Mouse (Mus musculus): ENCODE measurements at regions not wholly inside any gene's neighbourhood (a gene's known extent, or its start where the extent isn't known, plus 50 kb on each side); places are given as distances from the start of the nearest gene placed in this dataset.

DNA sequence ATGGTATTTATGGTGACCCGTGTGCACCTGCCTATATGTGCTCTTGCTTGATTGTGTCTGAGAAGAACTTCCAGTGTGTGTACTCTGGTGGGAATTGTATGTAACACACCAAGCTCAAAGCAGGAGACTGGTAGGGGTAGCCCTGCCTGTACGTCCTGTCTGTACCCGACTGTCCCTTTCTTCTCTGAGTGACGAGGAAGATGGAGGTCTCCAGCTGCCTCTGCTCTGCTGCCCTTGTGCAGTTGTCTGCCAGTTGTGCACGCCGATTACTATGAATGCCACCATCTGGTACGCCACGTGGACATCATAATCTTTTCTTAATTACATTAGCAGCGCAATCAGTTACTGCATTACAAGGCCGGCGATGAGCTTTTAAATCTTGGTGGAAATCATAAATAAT, 53.6 kb upstream of the Mvb12b start:
- DNase-seq (ENCODE audit: low spot score), result no peak

DNA sequence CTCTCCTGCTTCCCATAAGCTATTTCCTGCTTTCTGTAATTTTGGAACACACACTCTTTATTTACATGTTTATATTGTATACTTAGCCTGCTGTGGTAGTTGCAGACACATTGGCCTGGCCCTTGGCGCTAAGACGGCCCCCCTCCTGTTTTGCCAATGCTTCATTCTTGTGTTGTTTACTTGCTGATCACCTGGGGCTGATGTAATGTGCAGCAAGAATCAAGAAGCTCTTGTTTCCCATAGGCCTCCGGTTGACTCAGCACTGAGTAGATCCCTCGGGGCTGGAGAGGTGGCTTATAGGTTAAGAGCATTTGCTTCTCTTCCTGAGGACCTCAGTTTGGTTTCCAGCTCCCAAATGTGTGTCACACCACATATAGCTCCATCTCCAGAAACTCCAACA, 52.1 kb upstream of the Mvb12b start:
- no peak for DNase-seq (ENCODE audit: low spot score)

Data from ovary, adult 18-20 months (tissue).